Mouse (Mus musculus) kidney, embryonic 14.5 days (tissue): ENCODE data around the gene Zbed3. TPM values are rescaled to one million over a fixed set of nuclear protein-coding genes. Genes with fewer than 3 reads are reported as not detected.
"Not testable (repeated sequence)": the region's sequence is repeated elsewhere in the genome, so short reads cannot be mapped to it uniquely, and the experiment has no call there.

Experiments
- ATAC-seq: fragments of 200-750 bp; cut with Nextera tagmentation; 2 replicates; pipeline ENCODE4 v1.8.0; 2017; ENCODE audit warnings: moderate number of reproducible peaks, mild to moderate bottlenecking, moderate TSS enrichment, moderate library complexity; ENCODE audit not compliant: low FRiP score, low TSS enrichment
- H3K27ac ChIP-seq: fragments of 300-500 bp; sonication (generic); 2 replicates; pipeline ENCODE4 v1.5.1; 2014; ENCODE audit warnings: low read depth, mild to moderate bottlenecking, low read length, moderate library complexity, mixed read lengths
- H3K27me3 ChIP-seq: fragments of 300-500 bp; sonication (generic); 2 replicates; pipeline ENCODE4 v1.6.1; 2014; ENCODE audit warnings: mild to moderate bottlenecking, low read length; ENCODE audit not compliant: control insufficient read depth, insufficient read depth
- H3K36me3 ChIP-seq: fragments of 300-500 bp; sonication (generic); 2 replicates; pipeline ENCODE4 v1.6.1; 2014; ENCODE audit warnings: low read length, mixed read lengths; ENCODE audit not compliant: control insufficient read depth, insufficient read depth
- H3K4me1 ChIP-seq: fragments of 300-500 bp; sonication (generic); 2 replicates; pipeline ENCODE4 v1.6.1; 2014; ENCODE audit warnings: low read length, mixed read lengths; ENCODE audit not compliant: control insufficient read depth, insufficient read depth
- H3K4me2 ChIP-seq: fragments of 300-500 bp; sonication (generic); replicated peaks from 2 replicates; pipeline ENCODE4 v1.6.1; 2014; ENCODE audit warnings: low read depth, mild to moderate bottlenecking, low read length
- H3K4me3 ChIP-seq: fragments of 300-500 bp; sonication (generic); 2 replicates; pipeline ENCODE4 v1.5.1; 2014; ENCODE audit warnings: mild to moderate bottlenecking, low read length
- H3K9ac ChIP-seq: fragments of 300-500 bp; sonication (generic); 2 replicates; pipeline ENCODE4 v1.6.1; 2014; ENCODE audit warnings: low read depth, mild to moderate bottlenecking, low read length, moderate library complexity
- H3K9me3 ChIP-seq: fragments of 300-500 bp; sonication (generic); 2 replicates; pipeline ENCODE4 v1.6.1; 2016; ENCODE audit warnings: low read length; ENCODE audit not compliant: control insufficient read depth
- WGBS: fragments of 180-500 bp; shearing (Covaris S2); extraction: QIAGEN DNeasy Blood & Tissue Kit; methylation state at CpG from one replicate; pipeline ENCODE4 v1.1.7; 2014; 5-methylcytosine and 5-hydroxymethylcytosine counted together
- polyA plus RNA-seq: library from polyadenylated mRNA; unstranded; fragments of >200 nt; fragmentation: Nextera tagmentation; extraction: Ambion mirVana; gene quantifications from 2 replicates; pipeline ENCODE4 v1.2.1, GENCODE M21; 2014

Zbed3 gene
- polyA plus RNA-seq, 1 experiment from 2014 or later, result 90.4 TPM

DNA sequence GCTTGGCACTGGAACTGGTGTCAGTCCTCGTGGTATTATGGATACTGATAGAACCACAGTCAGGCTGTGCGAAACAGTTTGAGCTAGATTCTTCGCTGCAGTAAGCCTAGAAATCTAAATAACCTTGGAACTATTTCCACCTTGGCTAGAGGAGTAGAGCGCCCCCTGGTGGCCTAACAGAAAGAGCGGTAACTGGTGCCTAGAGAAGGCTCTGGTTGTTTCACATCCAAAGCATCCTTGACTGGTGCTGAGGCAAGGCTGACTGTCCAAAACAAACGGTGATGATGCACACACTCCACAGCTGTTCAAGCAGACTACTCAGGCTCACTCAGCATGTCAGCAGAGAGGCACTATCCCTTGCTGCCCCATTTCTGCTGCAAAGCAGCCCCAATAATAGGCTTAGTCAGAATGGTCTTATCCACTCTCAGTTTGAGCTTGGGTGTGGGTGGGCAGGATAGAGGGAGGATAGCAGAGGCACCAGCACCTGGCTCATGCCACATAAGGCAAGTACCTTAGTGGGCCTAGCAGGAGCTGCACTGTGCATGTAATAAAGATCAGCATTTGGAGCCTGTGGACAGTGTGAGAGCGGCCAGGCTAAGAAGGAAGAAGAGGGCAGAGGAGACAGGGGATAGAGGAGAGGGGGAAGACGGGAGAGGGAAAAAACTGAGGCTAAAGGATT is 23.7 kb downstream of the Zbed3 start:
- Histone ChIP-seq H3K4me1 (no peaks in the 10 kb centered on the region), H3K4me2 (no peak overlapping the region), H3K27me3 (no peaks in the 10 kb centered on the region), H3K4me3 (no peak overlapping the region), H3K27ac (no peak overlapping the region), H3K36me3 (peaks cover 22% of the 10 kb centered on the region), H3K9me3 (no peaks in the 10 kb centered on the region), H3K9ac (no peak overlapping the region)
- ATAC-seq, result 0 out of 2 replicates have a peak, but pooled peaks have one; percentile 38
- 33% methylated on average over 8 of the region's 8 CpGs for WGBS

DNA sequence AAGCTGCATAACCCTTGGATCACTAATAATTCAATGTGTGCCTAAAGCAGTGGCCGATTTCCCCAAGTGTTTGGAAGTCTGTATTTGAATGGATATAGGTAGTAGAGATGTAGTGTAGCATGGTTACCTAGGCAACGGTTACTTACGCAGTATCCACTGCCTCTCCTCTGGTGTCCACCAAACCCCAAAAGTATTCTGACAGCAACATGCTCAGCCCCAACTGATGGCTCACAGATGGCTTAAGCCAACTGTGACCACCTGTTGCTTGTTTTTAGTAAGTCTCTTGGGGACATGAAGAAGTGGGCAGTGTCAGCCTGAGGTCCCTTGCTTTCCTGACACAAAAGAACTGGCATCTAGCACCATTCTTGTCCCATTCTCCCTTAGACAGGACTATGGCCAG is 25.1 kb downstream of the Zbed3 start:
- peaks cover 33% of the 10 kb centered on the region for H3K36me3 ChIP-seq
- 89% methylated on average over 3 of the region's 3 CpGs for WGBS

DNA sequence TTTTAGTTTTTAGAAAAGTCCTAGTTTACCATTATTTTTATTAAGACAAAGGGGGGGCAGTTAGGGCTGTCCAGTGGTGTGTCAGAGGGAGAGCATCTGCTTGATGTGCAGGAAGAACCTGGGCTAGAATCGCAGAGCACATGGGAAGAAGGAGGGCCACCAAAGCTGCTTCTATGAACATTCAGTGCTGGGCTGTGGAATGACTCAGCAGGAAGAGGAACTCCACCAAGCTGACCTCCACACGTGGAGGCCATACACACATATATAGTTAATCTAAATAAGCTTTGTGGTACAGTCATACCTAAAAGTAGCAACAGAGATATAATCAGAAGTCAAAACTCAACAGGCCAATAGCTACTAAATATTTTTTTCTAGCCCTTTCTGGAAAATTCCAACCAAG is 34.8 kb downstream of the Zbed3 start:
- no peak overlapping the region for H3K27ac ChIP-seq
- H3K9me3 ChIP-seq, result no peaks in the 10 kb centered on the region
- H3K4me2 ChIP-seq, result no peak overlapping the region
- H3K27me3 ChIP-seq, result no peaks in the 10 kb centered on the region
- ATAC-seq, result no peak
- H3K4me3 ChIP-seq, result no peak overlapping the region
- 90% methylated on average over 2 of the region's 2 CpGs for WGBS
- H3K9ac ChIP-seq, result no peak overlapping the region
- H3K36me3 ChIP-seq, result peaks cover 94% of the 10 kb centered on the region
- H3K4me1 ChIP-seq, result no peaks in the 10 kb centered on the region

More for the DNA sequence above, 25.1 kb downstream of the Zbed3 start:
- H3K4me1 ChIP-seq, result no peaks in the 10 kb centered on the region
- no peaks in the 10 kb centered on the region for H3K9me3 ChIP-seq
- no peaks in the 10 kb centered on the region for H3K27me3 ChIP-seq
- H3K4me3 ChIP-seq, result no peak overlapping the region
- no peak overlapping the region for H3K27ac ChIP-seq
- ATAC-seq, result no peak
- no peak overlapping the region for H3K4me2 ChIP-seq
- H3K9ac ChIP-seq, result no peak overlapping the region

DNA sequence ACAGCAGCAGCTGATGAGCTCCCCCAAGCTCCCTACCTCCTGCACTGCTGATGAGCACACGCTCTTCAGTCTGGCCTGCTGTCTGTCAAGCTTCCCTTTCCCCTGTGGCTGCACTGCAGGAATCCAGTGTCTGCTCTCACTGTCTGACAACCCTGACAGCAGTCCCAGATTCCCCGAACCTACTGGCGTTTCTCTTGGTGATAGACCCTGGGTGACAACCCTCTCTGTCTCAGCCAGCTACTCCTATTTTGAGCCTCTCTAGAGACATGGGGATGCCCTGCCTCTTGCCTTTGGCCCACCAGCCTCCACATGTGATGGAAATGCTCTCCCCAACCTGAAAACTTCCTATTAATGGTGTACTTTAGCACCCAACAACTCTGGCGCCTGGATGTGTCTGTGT is 40.0 kb downstream of the Zbed3 start:
- H3K36me3 ChIP-seq, result peaks cover 80% of the 10 kb centered on the region
- H3K4me2 ChIP-seq, result no peak overlapping the region
- H3K4me3 ChIP-seq, result no peak overlapping the region
- H3K9me3 ChIP-seq, result no peaks in the 10 kb centered on the region
- no peaks in the 10 kb centered on the region for H3K27me3 ChIP-seq
- no peak overlapping the region for H3K27ac ChIP-seq
- WGBS, result 90% methylated on average over 4 of the region's 4 CpGs
- H3K4me1 ChIP-seq, result no peaks in the 10 kb centered on the region
- no peak for ATAC-seq
- no peak overlapping the region for H3K9ac ChIP-seq

DNA sequence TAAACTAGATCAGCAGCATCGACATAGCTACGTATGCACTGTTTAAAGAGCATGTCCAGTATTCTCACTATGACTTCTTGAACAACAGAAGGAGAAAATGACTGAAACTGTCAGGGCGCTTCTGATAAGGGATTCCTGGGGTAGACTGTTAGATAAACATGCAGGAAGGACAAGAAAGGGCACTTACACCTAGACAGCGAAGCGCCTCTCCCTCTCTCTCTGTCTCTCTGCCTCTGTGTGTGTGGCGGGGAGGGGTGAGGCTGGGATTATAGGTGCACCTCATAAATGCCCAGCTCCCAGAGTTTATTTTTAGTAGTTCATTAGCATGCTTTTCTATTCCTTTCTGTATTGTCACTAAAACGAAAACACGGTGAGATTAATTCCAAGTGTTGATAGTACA is 42.9 kb downstream of the Zbed3 start:
- WGBS, result 93% methylated on average over 8 of the region's 8 CpGs
- ATAC-seq, result no peak

DNA sequence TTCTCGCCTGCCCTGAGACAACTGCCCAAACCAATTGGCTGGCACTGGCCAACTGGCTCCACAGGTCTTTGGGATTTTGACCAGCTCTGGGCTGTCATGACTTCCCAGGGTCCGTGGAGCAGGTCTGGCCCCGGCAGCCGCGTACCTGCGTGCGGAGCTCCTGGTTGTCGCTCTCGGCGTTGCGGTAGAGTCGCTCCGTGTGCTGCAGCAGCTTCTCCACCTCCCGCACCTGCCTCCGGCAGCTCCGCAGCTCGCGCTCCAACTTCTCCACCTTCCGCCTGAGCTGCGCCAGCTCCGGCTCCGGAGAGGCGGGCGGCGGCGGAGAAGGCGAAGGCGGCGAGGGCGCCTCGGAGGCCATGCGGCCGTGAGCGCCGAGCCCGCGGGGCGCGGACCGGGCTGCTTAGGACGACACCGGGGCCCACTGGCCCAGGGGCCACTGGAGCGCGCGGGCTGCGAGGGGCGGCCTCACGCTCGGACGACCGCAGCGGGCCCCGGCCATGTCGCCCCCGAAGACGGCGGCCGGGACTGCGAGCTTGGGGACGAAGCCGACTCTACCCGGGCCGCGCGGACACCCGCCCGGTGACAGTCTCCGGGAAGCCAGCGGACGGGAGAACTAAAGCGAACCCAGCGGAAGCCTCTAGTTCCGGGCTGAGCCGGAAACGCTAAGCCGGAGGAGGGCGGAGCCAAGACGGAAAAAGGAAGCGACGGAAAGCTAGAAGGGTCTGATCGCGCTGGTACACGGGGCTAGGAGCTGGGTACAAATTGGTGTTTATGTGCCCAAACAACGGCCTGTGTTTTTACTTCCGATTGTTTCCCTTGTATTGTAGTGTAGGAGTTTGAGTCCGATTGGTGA is 51.5 kb downstream of the Zbed3 start, which contains the start of gene Aggf1:
Gene Aggf1, minus strand, starts transcription at position 652 of the 853 bp plus-strand sequence.
- Histone ChIP-seq H3K36me3 (peaks cover 12% of the 10 kb centered on the region), H3K27me3 (no peaks in the 10 kb centered on the region), H3K9ac (peak within 1 kb of the TSS; percentile 95), H3K4me2 (peak within 1 kb of the TSS; percentile 87), H3K4me3 (peak within 1 kb of the TSS; percentile 99), H3K4me1 (peaks cover 11% of the 10 kb centered on the region), H3K9me3 (no peaks in the 10 kb centered on the region), H3K27ac (peak within 1 kb of the TSS; percentile 67; the same call in 1 of the 2 replicates)
- ATAC-seq, result peak; percentile 96
- WGBS, result 0% methylated on average over 78 of the region's 86 CpGs

More for the DNA sequence above, 42.9 kb downstream of the Zbed3 start:
- Histone ChIP-seq H3K9ac (no peak overlapping the region), H3K4me2 (no peak overlapping the region), H3K4me3 (no peak overlapping the region), H3K27me3 (no peaks in the 10 kb centered on the region), H3K27ac (no peak overlapping the region), H3K36me3 (peaks cover 81% of the 10 kb centered on the region), H3K4me1 (no peaks in the 10 kb centered on the region), H3K9me3 (no peaks in the 10 kb centered on the region)

DNA sequence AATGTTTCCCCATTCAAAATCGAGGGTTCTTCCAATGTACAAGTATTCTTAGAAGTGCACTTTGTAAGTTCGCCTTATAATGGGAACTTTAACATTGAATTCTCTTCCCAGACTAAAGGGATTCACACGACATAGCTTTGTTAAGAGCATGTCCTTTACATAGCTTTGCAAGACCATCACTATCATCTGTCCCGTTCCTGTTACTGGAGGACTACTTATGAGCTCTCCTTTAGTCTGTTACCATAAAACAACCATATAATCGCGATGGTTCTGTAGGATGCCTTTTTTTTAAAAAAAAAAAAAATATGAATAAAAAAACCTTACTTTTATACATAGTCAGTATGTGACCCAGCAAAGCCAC is 52.1 kb downstream of the Zbed3 start:
- Histone ChIP-seq H3K9ac (peak overlapping the region; percentile 95; the same call in 1 of the 2 replicates), H3K4me3 (peak overlapping the region; percentile 99), H3K4me2 (peak overlapping the region; percentile 87), H3K4me1 (peaks cover 11% of the 10 kb centered on the region), H3K27ac (peak overlapping the region; percentile 63; the same call in 1 of the 2 replicates), H3K36me3 (peaks cover 6% of the 10 kb centered on the region), H3K9me3 (no peaks in the 10 kb centered on the region), H3K27me3 (no peaks in the 10 kb centered on the region)
- peak; percentile 7; the same call in 1 of the 2 replicates for ATAC-seq
- 25% methylated on average over 6 of the region's 6 CpGs for WGBS

DNA sequence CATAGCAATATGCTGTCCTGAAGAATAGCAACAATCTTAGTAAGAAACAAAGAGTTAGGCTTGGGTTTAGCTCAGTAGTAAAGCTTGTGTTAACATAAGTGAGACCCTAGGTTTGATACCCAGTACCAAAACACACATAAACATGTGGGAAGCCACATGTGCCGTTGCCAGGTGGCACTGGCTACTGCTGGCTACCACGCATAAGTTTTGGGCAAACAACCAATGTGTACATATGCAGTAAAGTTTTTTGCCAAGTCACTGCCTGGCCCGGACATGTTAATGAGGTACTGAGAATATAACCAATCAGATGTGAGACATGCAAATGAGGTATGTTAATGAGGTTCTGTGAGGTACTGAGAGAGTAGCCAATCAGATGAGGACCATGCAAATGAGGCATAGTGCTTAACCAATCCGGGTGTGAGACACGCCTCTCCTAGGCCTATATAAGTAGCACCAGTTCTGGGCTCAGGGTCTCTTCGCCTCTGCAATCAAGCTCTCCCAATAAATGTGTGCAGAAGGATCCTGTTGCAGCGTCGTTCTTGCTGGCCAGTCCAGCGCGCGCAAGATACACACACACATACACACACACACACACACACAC is 53.4 kb downstream of the Zbed3 start:
- WGBS, result 92% methylated on average over 11 of the region's 11 CpGs
- H3K4me2 ChIP-seq, H3K36me3 ChIP-seq, H3K27me3 ChIP-seq, H3K4me3 ChIP-seq, H3K9ac ChIP-seq, H3K9me3 ChIP-seq, ATAC-seq, H3K27ac ChIP-seq: not testable (repeated sequence)
- H3K4me1 ChIP-seq, result peaks cover 11% of the 10 kb centered on the region
